Mouse (Mus musculus) hindbrain, embryonic 16.5 days (tissue): Measurements from ENCODE around the gene Susd4. TPM values are rescaled to one million over a fixed set of nuclear protein-coding genes. Genes with fewer than 3 reads are reported as not detected.
A peak's percentile ranks its signal among the peaks of the same experiment; 100 is the strongest.

Source experiments
- ATAC-seq: fragments of 200-750 bp; cut with Nextera tagmentation; 2 replicates; pipeline ENCODE4 v1.8.0; 2017; ENCODE audit warnings: moderate TSS enrichment, moderate library complexity
- H3K27ac ChIP-seq: fragments of 300-500 bp; sonication (generic); 2 replicates; pipeline ENCODE4 v1.5.1; 2014; ENCODE audit warnings: low read depth, mild to moderate bottlenecking, control low read depth, low read length, moderate library complexity
- H3K27me3 ChIP-seq: fragments of 300-500 bp; sonication (generic); replicated peaks from 2 replicates; pipeline ENCODE4 v1.6.1; 2014; ENCODE audit warnings: low read length; ENCODE audit not compliant: control insufficient read depth, insufficient read depth
- H3K36me3 ChIP-seq: fragments of 300-500 bp; sonication (generic); 2 replicates; pipeline ENCODE4 v1.6.1; 2014; ENCODE audit warnings: mild to moderate bottlenecking, low read length, moderate library complexity, mixed read lengths; ENCODE audit not compliant: control insufficient read depth, insufficient read depth
- H3K4me1 ChIP-seq: fragments of 300-500 bp; sonication (generic); 2 replicates; pipeline ENCODE4 v1.6.1; 2014; ENCODE audit warnings: low read depth, low read length; ENCODE audit not compliant: control insufficient read depth, insufficient read depth
- H3K4me2 ChIP-seq: fragments of 300-500 bp; sonication (generic); 2 replicates; pipeline ENCODE4 v1.6.1; 2014; ENCODE audit warnings: mild to moderate bottlenecking, low read length, control low read depth, moderate library complexity
- H3K4me3 ChIP-seq: fragments of 300-500 bp; sonication (generic); 2 replicates; pipeline ENCODE4 v1.5.1; 2014; ENCODE audit warnings: mild to moderate bottlenecking, low read length, control low read depth, moderate library complexity
- H3K9ac ChIP-seq: fragments of 300-500 bp; sonication (generic); 2 replicates; pipeline ENCODE4 v1.6.1; 2014; ENCODE audit warnings: low read depth, mild to moderate bottlenecking, control low read depth, low read length, moderate library complexity
- H3K9me3 ChIP-seq: fragments of 300-500 bp; sonication (generic); 2 replicates; pipeline ENCODE4 v1.6.1; 2014; ENCODE audit warnings: mild to moderate bottlenecking, low read length, moderate library complexity; ENCODE audit not compliant: control insufficient read depth
- WGBS: fragments of 180-500 bp; shearing (Covaris S2); extraction: QIAGEN DNeasy Blood & Tissue Kit; methylation state at CpG from one replicate; pipeline ENCODE4 v1.1.7; 2014; 5-methylcytosine and 5-hydroxymethylcytosine counted together
- polyA plus RNA-seq: library from polyadenylated mRNA; unstranded; fragments of >200 nt; fragmentation: Nextera tagmentation; extraction: Ambion mirVana; gene quantifications from 2 replicates; pipeline ENCODE4 v1.2.1, GENCODE M21; 2015

Gene Susd4
- 83.1 and 85.0 TPM in 2 replicates for polyA plus RNA-seq

DNA sequence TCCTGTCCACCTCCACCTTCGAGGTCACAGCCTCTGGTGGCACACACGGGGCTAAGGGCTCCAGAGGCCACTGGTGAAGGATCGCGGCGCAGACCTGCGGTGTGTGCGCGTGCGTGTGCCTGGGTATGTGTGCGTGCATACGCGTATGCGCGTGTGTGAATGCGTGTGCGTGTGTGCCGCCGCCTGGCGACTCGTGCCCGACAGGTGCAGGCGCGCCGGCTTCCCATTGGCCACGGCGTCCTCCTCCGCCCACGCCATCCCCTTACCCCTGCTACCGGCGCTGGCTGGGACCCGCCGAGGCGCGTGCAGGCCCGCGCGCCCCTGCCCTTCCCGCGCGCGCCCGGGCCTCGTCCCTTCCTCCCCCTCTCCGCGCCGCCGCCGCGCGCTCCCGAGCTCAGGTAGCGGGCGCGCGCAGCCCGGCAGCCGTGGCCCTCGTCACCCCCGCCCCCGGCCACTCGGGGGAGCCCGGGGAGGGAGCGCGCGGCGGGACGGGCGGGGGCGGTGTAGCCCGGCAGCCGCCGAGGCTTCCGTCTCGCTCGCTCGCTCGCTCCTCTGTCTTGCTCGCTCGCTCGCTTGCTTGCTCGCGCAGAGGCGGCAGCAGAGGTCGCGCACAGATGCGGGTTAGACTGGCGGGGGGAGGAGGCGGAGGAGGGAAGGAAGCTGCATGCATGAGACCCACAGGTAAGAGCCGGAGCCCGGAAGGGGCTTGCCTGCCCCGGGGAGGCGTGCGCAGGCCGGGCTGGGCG, at the start of gene Susd4:
TSS of gene Susd4 (plus strand) at position 145 of the 746 bp plus-strand sequence.
- peak within 1 kb of the TSS; percentile 62 for H3K4me3 ChIP-seq
- ATAC-seq, result peak; percentile 95
- peak within 1 kb of the TSS; percentile 82 for H3K9ac ChIP-seq
- H3K4me1 ChIP-seq, result peaks cover 7% of the 10 kb centered on the region
- peak within 1 kb of the TSS; percentile 88 for H3K27ac ChIP-seq
- H3K27me3 ChIP-seq, result no peaks in the 10 kb centered on the region
- no peaks in the 10 kb centered on the region for H3K36me3 ChIP-seq
- H3K9me3 ChIP-seq, result no peaks in the 10 kb centered on the region
- 1% methylated on average over 57 of the region's 95 CpGs for WGBS
- peak within 1 kb of the TSS; percentile 95 for H3K4me2 ChIP-seq

- no peak overlapping the region for H3K4me2 ChIP-seq
- whole genome bisulfite sequencing, result 67% methylated on average over 6 of the region's 6 CpGs
- no peaks in the 10 kb centered on the region for H3K36me3 ChIP-seq
- no peak for ATAC-seq
- no peaks in the 10 kb centered on the region for H3K4me1 ChIP-seq
- H3K27me3 ChIP-seq, result no peaks in the 10 kb centered on the region
- H3K9me3 ChIP-seq, result no peaks in the 10 kb centered on the region
- H3K9ac ChIP-seq, result no peak overlapping the region
- H3K4me3 ChIP-seq, result no peak overlapping the region
- no peak overlapping the region for H3K27ac ChIP-seq
Observed at GRCm38 (mm10) chr1:182714236-182714935, 49.3 kb upstream of the Susd4 start.

DNA sequence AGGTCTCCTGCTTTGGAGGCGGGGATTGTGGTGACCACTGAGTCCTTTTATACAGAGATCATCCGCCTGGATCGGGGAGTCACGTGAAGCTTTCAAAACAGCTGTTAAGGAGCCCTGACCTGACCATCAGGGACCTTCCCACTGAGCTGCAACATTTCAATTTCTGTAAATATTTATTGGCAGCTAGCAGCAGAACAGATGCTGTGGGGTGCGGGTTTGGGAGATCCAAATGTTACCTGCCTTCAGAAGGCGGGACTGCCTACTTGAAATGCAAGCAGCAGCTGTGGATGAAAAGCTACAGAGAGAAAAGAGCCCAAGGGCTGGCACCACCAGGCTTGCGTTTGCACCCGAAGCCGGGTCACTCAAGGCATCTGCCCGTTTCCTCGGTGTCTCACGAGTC, 36.1 kb upstream of the Susd4 start:
- Histone ChIP-seq H3K27me3 (no peaks in the 10 kb centered on the region), H3K9ac (peak overlapping the region; percentile 31), H3K9me3 (no peaks in the 10 kb centered on the region; the same call in 1 of the 2 replicates), H3K4me2 (no peak overlapping the region), H3K27ac (no peak overlapping the region), H3K36me3 (no peaks in the 10 kb centered on the region), H3K4me3 (no peak overlapping the region), H3K4me1 (peaks cover 7% of the 10 kb centered on the region)
- WGBS, result 42% methylated on average over 12 of the region's 12 CpGs
- ATAC-seq, result no peak

- Histone ChIP-seq H3K4me2 (no peak overlapping the region), H3K4me1 (peaks cover 7% of the 10 kb centered on the region), H3K27ac (no peak overlapping the region), H3K9ac (no peak overlapping the region), H3K9me3 (no peaks in the 10 kb centered on the region; the same call in 1 of the 2 replicates), H3K4me3 (no peak overlapping the region), H3K36me3 (no peaks in the 10 kb centered on the region), H3K27me3 (no peaks in the 10 kb centered on the region)
- ATAC-seq, result no peak
- WGBS, result 82% methylated on average over 9 of the region's 9 CpGs
Observed at GRCm38 (mm10) chr1:182729002-182729401, 34.7 kb upstream of the Susd4 start.

GRCm38 (mm10) chr1:182732695-182733094, 31.0 kb upstream of the Susd4 start:
- no peaks in the 10 kb centered on the region for H3K9me3 ChIP-seq
- H3K9ac ChIP-seq, result no peak overlapping the region
- H3K27ac ChIP-seq, result no peak overlapping the region
- H3K4me3 ChIP-seq, result no peak overlapping the region
- no peak for ATAC-seq
- H3K4me1 ChIP-seq, result peaks cover 3% of the 10 kb centered on the region
- WGBS, result 48% methylated on average over 7 of the region's 7 CpGs
- no peak overlapping the region for H3K4me2 ChIP-seq
- H3K36me3 ChIP-seq, result no peaks in the 10 kb centered on the region
- no peaks in the 10 kb centered on the region for H3K27me3 ChIP-seq

DNA sequence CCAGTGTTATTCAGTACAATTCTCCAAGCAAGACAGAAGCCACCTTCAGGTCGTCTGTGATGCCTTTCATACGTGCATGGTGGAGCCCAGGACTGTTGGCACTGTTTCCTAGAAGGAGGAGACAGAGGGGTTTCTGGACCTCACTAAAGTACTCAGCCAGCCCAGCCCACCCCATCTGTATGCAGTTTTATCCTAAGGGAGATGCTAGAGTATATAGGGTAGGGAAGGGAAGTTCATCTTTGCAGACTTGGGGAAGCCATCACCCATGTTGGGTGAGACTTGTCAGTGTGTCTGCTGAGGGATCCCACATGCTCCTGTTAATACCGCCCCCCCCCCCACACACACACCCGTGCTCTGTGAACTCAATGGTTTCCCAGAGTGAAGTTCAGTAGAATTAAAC, 27.8 kb upstream of the Susd4 start:
- Histone ChIP-seq H3K36me3 (no peaks in the 10 kb centered on the region), H3K4me2 (no peak overlapping the region), H3K4me1 (no peaks in the 10 kb centered on the region), H3K9ac (no peak overlapping the region), H3K4me3 (no peak overlapping the region), H3K27me3 (no peaks in the 10 kb centered on the region), H3K27ac (no peak overlapping the region), H3K9me3 (no peaks in the 10 kb centered on the region)
- 58% methylated on average over 4 of the region's 4 CpGs for WGBS
- no peak for ATAC-seq

DNA sequence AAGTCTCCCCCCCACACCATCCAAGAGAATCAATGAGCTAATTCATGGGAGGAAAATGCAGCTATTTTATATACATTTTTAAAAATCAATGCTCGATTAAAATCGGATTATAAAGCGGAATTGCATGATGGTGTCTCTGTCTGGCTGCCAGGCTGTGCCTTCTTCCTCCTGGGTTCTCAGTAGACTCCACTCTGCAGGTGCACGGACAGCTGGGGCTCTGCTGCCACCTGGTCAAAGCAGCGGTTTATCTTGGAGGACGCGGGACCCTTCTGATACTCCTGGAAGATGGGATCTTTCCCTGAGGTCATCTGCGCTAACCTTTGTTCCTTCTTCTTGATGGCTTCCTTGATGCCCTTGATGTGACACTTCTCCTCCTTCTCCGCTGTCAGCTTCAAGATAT, 16.6 kb upstream of the Susd4 start:
- no peak for ATAC-seq
- 94% methylated on average over 9 of the region's 9 CpGs for WGBS

DNA sequence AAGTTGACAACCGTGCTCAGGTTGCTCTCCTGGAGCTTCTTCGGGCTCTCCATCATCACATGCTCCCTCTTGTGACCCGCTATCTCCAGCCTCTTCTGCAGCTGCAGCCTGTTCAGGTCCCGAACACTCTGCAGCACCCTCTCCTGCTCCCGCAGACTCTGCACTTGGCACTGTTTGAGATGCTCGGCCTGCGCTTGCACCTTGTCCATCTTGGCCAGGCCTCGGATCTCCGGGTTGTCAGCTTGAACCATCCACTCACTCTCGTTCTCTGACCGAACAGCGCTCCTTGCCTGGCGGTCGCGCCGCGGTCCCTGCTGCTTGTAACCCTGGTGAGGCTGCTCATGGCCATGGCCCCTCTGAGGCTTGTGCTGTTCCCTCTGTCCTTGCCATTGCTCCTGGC, 15.8 kb upstream of the Susd4 start:
- no peak overlapping the region for H3K27ac ChIP-seq
- H3K27me3 ChIP-seq, result no peaks in the 10 kb centered on the region
- H3K4me3 ChIP-seq, result no peak overlapping the region
- no peaks in the 10 kb centered on the region for H3K9me3 ChIP-seq
- 92% methylated on average over 17 of the region's 17 CpGs for WGBS
- no peak overlapping the region for H3K9ac ChIP-seq
- no peaks in the 10 kb centered on the region for H3K4me1 ChIP-seq
- no peak overlapping the region for H3K4me2 ChIP-seq
- H3K36me3 ChIP-seq, result no peaks in the 10 kb centered on the region
- ATAC-seq, result no peak

More for the DNA sequence above, 16.6 kb upstream of the Susd4 start:
- H3K36me3 ChIP-seq, result no peaks in the 10 kb centered on the region
- H3K4me3 ChIP-seq, result no peak overlapping the region
- no peaks in the 10 kb centered on the region for H3K9me3 ChIP-seq
- H3K27me3 ChIP-seq, result no peaks in the 10 kb centered on the region
- H3K4me1 ChIP-seq, result no peaks in the 10 kb centered on the region
- no peak overlapping the region for H3K27ac ChIP-seq
- H3K9ac ChIP-seq, result no peak overlapping the region
- H3K4me2 ChIP-seq, result no peak overlapping the region

- H3K27me3 ChIP-seq, result no peaks in the 10 kb centered on the region
- H3K4me1 ChIP-seq, result no peaks in the 10 kb centered on the region
- no peak within 1 kb of the TSS for H3K4me2 ChIP-seq
- H3K27ac ChIP-seq, result no peak within 1 kb of the TSS
- WGBS, result 93% methylated on average over 9 of the region's 9 CpGs
- no peak for ATAC-seq
- H3K9ac ChIP-seq, result no peak within 1 kb of the TSS
- no peaks in the 10 kb centered on the region for H3K9me3 ChIP-seq
- no peak within 1 kb of the TSS for H3K4me3 ChIP-seq
- H3K36me3 ChIP-seq, result no peaks in the 10 kb centered on the region
Observed at GRCm38 (mm10) chr1:182749080-182749479, 14.6 kb upstream of the Susd4 start, which contains the start of gene Ccdc185. Gene Ccdc185 (minus strand): TSS chr1:182749180.
